Mouse (Mus musculus): Measurements from ENCODE around the gene Ugt2b37. TPM values are rescaled to one million over a fixed set of nuclear protein-coding genes. Genes with fewer than 3 reads are reported as not detected.
"Not testable (repeated sequence)": the region's sequence is repeated elsewhere in the genome, so short reads cannot be mapped to it uniquely, and the experiment has no call there.

Ugt2b37 gene
- not detected for total RNA-seq (2021)

DNA sequence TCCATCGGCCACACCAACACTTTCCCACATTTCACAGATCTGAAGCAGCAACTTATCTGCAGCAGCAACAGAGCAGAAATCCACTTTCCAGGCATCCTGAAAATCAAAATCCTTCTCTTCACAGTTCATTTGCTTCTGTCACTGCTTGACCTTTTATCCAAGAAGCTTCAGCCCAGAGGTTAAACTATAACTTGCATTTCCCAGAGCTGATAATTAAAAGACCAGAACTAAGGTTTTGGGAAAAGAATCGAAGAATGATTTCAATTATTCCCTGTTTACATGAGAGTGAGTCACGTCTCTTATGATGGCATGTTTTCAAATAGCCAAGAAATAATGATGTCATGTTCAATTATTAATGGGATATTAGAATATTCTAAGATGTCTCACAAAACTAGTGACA, at the start of gene Ugt2b37:
Gene Ugt2b37, minus strand, starts transcription at position 129 of the 400 bp plus-strand sequence.
- DNase-seq (ENCODE audit: low spot score in 2 of 2); intact Hi-C loops (cut with DNase I): not testable (repeated sequence)

DNA sequence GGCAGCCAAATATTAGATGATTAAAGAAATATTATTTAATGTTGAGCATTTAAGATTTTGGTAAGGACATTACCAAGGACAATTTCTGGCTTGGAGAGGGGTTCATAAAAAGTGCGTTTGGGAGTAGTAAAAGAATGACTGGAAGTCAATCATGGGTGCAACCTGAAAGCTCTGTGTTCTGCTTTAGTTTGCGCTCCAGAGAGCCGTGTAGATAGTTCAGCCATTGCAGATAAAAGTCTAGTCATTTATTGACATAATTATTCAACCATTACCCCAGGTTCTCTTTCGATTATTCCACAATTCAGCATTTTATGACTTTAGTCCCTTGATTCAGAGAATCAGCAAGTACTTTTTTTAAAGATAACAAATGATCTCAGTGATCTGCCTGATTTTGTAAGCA, 31.6 kb upstream of the Ugt2b37 start:
- DNase-seq (ENCODE audit: low spot score in 2 of 2); intact Hi-C loops (cut with DNase I): not testable (repeated sequence)

DNA sequence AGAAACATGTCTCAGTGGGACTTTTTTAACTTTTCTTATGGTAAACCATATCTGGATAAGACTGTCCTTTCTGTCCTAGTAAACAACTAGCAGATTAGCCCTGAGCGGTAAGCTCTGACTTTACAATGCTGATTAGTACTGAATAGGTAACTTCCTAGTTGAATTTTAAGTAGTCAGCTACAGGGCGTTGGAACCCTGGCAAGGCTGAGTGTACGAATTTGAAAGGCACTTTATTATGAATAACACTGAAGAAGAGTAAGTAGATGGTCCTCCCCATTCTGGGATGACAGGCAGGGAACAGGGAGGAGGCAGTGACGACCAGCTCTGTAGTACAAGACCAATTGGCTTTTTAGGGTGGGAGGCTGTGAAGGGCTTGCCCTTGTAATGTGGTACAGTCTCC, 21.4 kb upstream of the Ugt2b37 start:
- DNase-seq (ENCODE audit: low spot score in 2 of 2); intact Hi-C loops (cut with DNase I): not testable (repeated sequence)

DNA sequence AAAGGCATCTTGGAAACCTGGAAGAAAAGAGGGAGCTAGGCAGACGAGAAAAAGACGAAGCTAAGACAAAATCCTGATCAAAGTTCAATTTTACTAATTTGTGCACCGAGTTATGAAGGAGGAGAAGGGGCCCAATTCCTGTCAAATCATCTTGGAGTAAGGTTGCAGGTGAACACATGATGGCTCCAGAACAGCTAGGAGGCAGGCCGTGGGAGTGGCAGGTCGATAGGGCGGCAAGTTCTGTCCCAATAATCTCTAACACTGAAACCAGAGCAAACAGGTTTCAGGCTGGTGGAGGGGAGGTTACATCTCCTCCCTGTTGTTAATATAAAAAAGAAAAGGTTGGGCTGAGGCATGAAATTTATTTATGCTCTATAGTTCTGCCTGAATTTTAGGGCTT, 21.0 kb upstream of the Ugt2b37 start:
- intact Hi-C loops (cut with DNase I): no loop called here
- no peak for DNase-seq (ENCODE audit: low spot score in 2 of 2)

- DNase-seq (ENCODE audit: low spot score in 2 of 2): no peak
- intact Hi-C loops (cut with DNase I): no loop called here
Measured at GRCm38 (mm10) chr5:87255831-87256230, 1.2 kb upstream of the Ugt2b37 start.

DNA sequence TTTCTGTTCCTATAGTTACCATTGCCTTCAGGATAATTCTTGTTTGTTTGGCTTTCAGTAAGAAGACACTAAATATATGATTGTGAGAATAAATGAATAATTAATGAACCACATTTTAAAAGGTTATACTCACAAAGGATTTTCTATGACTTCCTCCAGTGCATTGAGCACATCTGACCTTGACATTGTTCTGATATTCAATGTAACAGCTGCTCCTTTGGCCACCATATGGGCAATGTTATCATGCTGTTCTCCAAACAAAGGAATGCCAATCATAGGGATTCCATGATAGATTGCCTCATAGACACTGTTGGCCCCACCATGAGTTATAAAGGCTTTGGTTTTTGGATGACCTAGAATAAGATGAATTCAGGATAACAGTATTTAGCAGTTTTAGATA, 12.5 kb downstream of the Ugt2b37 start:
- intact Hi-C loops (cut with DNase I); DNase-seq (ENCODE audit: low spot score in 2 of 2): not testable (repeated sequence)

- intact Hi-C loops (cut with DNase I); DNase-seq (ENCODE audit: low spot score in 2 of 2): not testable (repeated sequence)
Measured at GRCm38 (mm10) chr5:87196430-87196829, 58.2 kb downstream of the Ugt2b37 start.

Other genes starting within 250 kb of the Ugt2b37 start
- not detected for gene Ugt2b36, start 162.2 kb downstream of the Ugt2b37 start, total RNA-seq (2021)
- not detected for gene Ugt2b5, start 114.5 kb downstream of the Ugt2b37 start, total RNA-seq (2021)
- gene Ugt2a3, start 82.4 kb upstream of the Ugt2b37 start, total RNA-seq (2021): not detected
- not detected for gene Ugt2b38, start 169.4 kb upstream of the Ugt2b37 start, total RNA-seq (2021)
- gene Ugt2a2, start 227.5 kb upstream of the Ugt2b37 start, total RNA-seq (2021): not detected
- gene Gm43638, start 232.0 kb upstream of the Ugt2b37 start, total RNA-seq (2021): not detected
- gene Ugt2a1, start 236.1 kb upstream of the Ugt2b37 start, total RNA-seq (2021): not detected

All from left cerebral cortex, postnatal 36 days (tissue).